Mouse (Mus musculus): ENCODE results near the gene Lix1l. TPM values are rescaled to one million over a fixed set of nuclear protein-coding genes. Genes with fewer than 3 reads are reported as not detected.
A peak's percentile ranks its signal among the peaks of the same experiment; 100 is the strongest.

Lix1l gene
- total RNA-seq, 2 experiments from 2014 or later = 0.83 to 0.89 TPM

GRCm38 (mm10) chr3:96669727-96670468 lies 68.9 kb downstream of the Lix1l start, which contains the start of gene Ankrd35:
Ankrd35 (plus strand) TSS chr3:96670131.
- peak; percentile 96 for ATAC-seq (replicated peaks; ENCODE audit: poor library complexity)

GRCm38 (mm10) chr3:96671519-96671918 lies 70.6 kb downstream of the Lix1l start:
- no peak for ATAC-seq (replicated peaks; ENCODE audit: poor library complexity)

DNA sequence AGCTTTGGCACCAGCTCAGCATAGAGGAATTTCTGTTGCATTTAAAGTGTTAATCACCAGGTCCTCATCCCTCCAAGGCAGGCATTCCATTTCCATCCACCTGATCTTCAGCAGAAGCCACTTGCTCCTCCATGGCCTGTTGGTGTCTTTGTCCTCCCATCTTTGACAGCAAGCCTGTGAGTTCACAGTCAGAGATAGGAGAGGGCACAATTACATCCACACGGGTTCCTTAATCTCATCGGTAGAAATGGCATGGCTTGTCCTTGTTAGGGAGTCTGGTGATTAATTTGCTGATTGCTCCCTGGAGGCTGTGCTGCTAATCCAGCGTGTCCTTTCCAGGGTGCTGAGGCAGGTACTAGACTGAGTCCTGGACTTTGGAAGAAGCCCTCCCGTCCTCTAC lies 72.6 kb downstream of the Lix1l start:
- no peak for ATAC-seq (replicated peaks; ENCODE audit: poor library complexity)

DNA sequence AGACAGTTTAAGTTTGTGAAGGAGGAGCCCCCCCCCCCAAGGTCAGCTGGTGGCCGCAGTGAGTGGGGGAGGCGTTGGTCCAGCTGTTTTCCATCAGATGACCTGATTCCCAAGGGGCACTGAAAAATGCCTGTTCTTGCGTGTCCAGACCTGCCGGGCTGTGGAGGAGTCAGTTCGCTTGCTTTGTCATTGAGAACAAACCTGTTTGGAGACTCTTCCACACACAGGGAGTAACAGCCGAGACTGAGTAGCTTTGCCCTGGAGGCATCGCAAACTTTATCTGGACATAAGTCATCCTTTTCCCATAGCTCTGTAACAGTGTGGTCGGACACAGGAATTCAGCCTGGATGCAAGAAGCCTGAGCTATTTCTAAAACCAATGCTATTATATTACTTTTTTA lies 73.5 kb downstream of the Lix1l start:
- no peak for ATAC-seq (replicated peaks; ENCODE audit: poor library complexity)

- peak; percentile 54; the same call in 1 of the 2 replicates for ATAC-seq (replicated peaks; ENCODE audit: poor library complexity)
Measured at GRCm38 (mm10) chr3:96675171-96675570, 74.2 kb downstream of the Lix1l start.

DNA sequence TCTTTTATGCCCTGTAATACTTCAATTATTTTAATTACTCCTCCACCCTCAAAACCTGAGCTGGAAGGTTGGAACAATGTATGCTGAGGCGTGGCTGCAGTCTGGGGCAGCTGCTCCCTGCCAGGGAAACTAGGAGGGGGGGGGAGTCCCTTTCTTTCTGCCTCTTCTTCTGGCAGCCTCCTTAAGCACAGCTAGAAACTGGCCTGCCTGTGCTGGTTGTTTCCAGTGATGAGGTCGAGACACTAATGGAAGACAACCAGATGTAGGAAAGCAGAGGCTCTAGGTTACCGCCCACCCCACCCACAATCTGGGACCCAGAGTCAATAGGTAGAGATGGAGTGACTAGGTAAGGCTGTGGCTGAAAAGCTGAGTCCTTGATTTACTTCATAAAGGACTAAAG lies 74.7 kb downstream of the Lix1l start:
- no peak for ATAC-seq (replicated peaks; ENCODE audit: poor library complexity)

Other genes starting within 250 kb of the Lix1l start
- gene BC107364, start 148.8 kb upstream of the Lix1l start, total RNA-seq (2015) = not detected in 2 replicates
- gene BC107364, start 148.8 kb upstream of the Lix1l start, total RNA-seq (2017) = not detected in 2 replicates
- not detected in 2 replicates for gene Hfe2, start 76.0 kb upstream of the Lix1l start, total RNA-seq (2015)
- not detected in 2 replicates for gene Hfe2, start 76.0 kb upstream of the Lix1l start, total RNA-seq (2017)
- gene Txnip, start 43.2 kb upstream of the Lix1l start, total RNA-seq (2015) = 103 and 139 TPM in 2 replicates
- gene Txnip, start 43.2 kb upstream of the Lix1l start, total RNA-seq (2017) = 94.6 and 128 TPM in 2 replicates
- gene Gm16253, start 24.2 kb upstream of the Lix1l start, total RNA-seq (2015) = not detected in 2 replicates
- gene Gm16253, start 24.2 kb upstream of the Lix1l start, total RNA-seq (2017) = not detected in 2 replicates
- 27.0 and 30.4 TPM in 2 replicates for gene Polr3gl, start 7.0 kb upstream of the Lix1l start, total RNA-seq (2015)
- gene Polr3gl, start 7.0 kb upstream of the Lix1l start, total RNA-seq (2017) = 50.7 and 59.5 TPM in 2 replicates
- not detected in 2 replicates for gene Ankrd34a, start 4.5 kb upstream of the Lix1l start, total RNA-seq (2015)
- not detected in 2 replicates for gene Ankrd34a, start 4.5 kb upstream of the Lix1l start, total RNA-seq (2017)
- gene Rbm8a, start 28.8 kb downstream of the Lix1l start, total RNA-seq (2015) = 116 and 119 TPM in 2 replicates
- 58.2 and 64.5 TPM in 2 replicates for gene Rbm8a, start 28.8 kb downstream of the Lix1l start, total RNA-seq (2017)
- 26.4 and 30.8 TPM in 2 replicates for gene Pex11b, start 34.2 kb downstream of the Lix1l start, total RNA-seq (2015)
- gene Pex11b, start 34.2 kb downstream of the Lix1l start, total RNA-seq (2017) = 17.5 and 18.9 TPM in 2 replicates
- gene Gm42957, start 34.3 kb downstream of the Lix1l start, total RNA-seq (2015) = 0.10 TPM in 1 of 2 replicates, not detected in the other
- gene Gm42957, start 34.3 kb downstream of the Lix1l start, total RNA-seq (2017) = not detected in 2 replicates
- gene Itga10, start 44.4 kb downstream of the Lix1l start, total RNA-seq (2015) = 0.79 and 1.2 TPM in 2 replicates
- gene Itga10, start 44.4 kb downstream of the Lix1l start, total RNA-seq (2017) = 0.07 TPM in 1 of 2 replicates, not detected in the other
- not detected in 2 replicates for gene Ankrd35, start 69.0 kb downstream of the Lix1l start, total RNA-seq (2015)
- not detected in 2 replicates for gene Ankrd35, start 69.0 kb downstream of the Lix1l start, total RNA-seq (2017)
- 4.0 and 8.1 TPM in 2 replicates for gene Pias3, start 95.2 kb downstream of the Lix1l start, total RNA-seq (2015)
- gene Pias3, start 95.2 kb downstream of the Lix1l start, total RNA-seq (2017) = 2.6 and 6.7 TPM in 2 replicates
- gene Nudt17, start 107.4 kb downstream of the Lix1l start, total RNA-seq (2015) = 0.59 TPM in 1 of 2 replicates, not detected in the other
- gene Nudt17, start 107.4 kb downstream of the Lix1l start, total RNA-seq (2017) = not detected in 2 replicates
- 31.2 and 35.2 TPM in 2 replicates for gene Polr3c, start 126.5 kb downstream of the Lix1l start, total RNA-seq (2015)
- gene Polr3c, start 126.5 kb downstream of the Lix1l start, total RNA-seq (2017) = 19.8 and 27.7 TPM in 2 replicates
- gene Rnf115, start 126.5 kb downstream of the Lix1l start, total RNA-seq (2015) = 71.4 and 76.5 TPM in 2 replicates
- 70.7 and 81.6 TPM in 2 replicates for gene Rnf115, start 126.5 kb downstream of the Lix1l start, total RNA-seq (2017)
- gene Pdzk1, start 228.1 kb downstream of the Lix1l start, total RNA-seq (2015) = not detected in 2 replicates
- gene Pdzk1, start 228.1 kb downstream of the Lix1l start, total RNA-seq (2017) = not detected in 2 replicates
- 0.98 and 2.1 TPM in 2 replicates for gene Cd160, start 228.2 kb downstream of the Lix1l start, total RNA-seq (2015)
- gene Cd160, start 228.2 kb downstream of the Lix1l start, total RNA-seq (2017) = 0.57 TPM in 1 of 2 replicates, not detected in the other